Mouse (Mus musculus) erythroblast, adult 5-6 weeks (primary cell): ENCODE measurements around the gene Dpep3. TPM values are rescaled to one million over a fixed set of nuclear protein-coding genes. Genes with fewer than 3 reads are reported as not detected.

Source experiments
- ATAC-seq: replicated peaks from 2 replicates; pipeline ENCODE4 v1.8.0; 2016; ENCODE audit warnings: moderate number of reproducible peaks, mild to moderate bottlenecking, moderate TSS enrichment, inconsistent platforms; ENCODE audit not compliant: poor library complexity, low FRiP score, severe bottlenecking
- total RNA-seq, 2 experiments: library from RNA; stranded (forward) in 1 of 2; stranded (reverse) in 1 of 2; fragments of 150-400 nt in 1 of 2; fragments of 200-764, 138-1000 nt in 1 of 2; gene quantifications; 2 replicates each; pipeline versions ENCODE4 v1.2.3 to v1.2.4; 2015 to 2017; ENCODE audit warnings: low replicate concordance in 2 of 2

Dpep3 gene
- total RNA-seq, 2 experiments from 2014 or later, result not detected

GRCm38 (mm10) chr8:105938306-105938669, 40.9 kb downstream of the Dpep3 start, which contains the start of gene Psmb10:
Gene Psmb10, minus strand, starts transcription at chr8:105938444.
- no peak for ATAC-seq

- ATAC-seq, result peak; percentile 48
These were observed 41.5 kb downstream of the Dpep3 start for GRCm38 (mm10) chr8:105937496-105938305.

GRCm38 (mm10) chr8:105936866-105937475, 42.3 kb downstream of the Dpep3 start:
- peak; percentile 92 for ATAC-seq

- ATAC-seq, result no peak
These were observed 43.2 kb downstream of the Dpep3 start for GRCm38 (mm10) chr8:105935863-105936603.

GRCm38 (mm10) chr8:105935105-105935504, 44.1 kb downstream of the Dpep3 start:
- no peak for ATAC-seq

GRCm38 (mm10) chr8:105933762-105934161, 45.5 kb downstream of the Dpep3 start, which contains the start of gene Ctrl:
Gene Ctrl, minus strand, starts transcription at chr8:105933862.
- ATAC-seq, result no peak

GRCm38 (mm10) chr8:105932525-105932924, 46.7 kb downstream of the Dpep3 start:
- no peak for ATAC-seq

- ATAC-seq, result no peak
These were observed 48.0 kb downstream of the Dpep3 start for GRCm38 (mm10) chr8:105931271-105931670.

- ATAC-seq, result peak; percentile 78
These were observed 48.6 kb downstream of the Dpep3 start for GRCm38 (mm10) chr8:105930602-105931001.

GRCm38 (mm10) chr8:105925123-105925522, 54.1 kb downstream of the Dpep3 start:
- no peak for ATAC-seq

Other genes with a start within 250 kb of the Dpep3 start
- 0.21 and 0.38 TPM in 2 replicates for gene Gfod2, start 220.8 kb downstream of the Dpep3 start, total RNA-seq (2015; ENCODE audit: low replicate concordance)
- gene Gfod2, start 220.8 kb downstream of the Dpep3 start, total RNA-seq (2017; ENCODE audit: low replicate concordance), result 0.51 TPM in 1 of 2 replicates, not detected in the other
- 514 and 565 TPM in 2 replicates for gene Ranbp10, start 152.1 kb downstream of the Dpep3 start, total RNA-seq (2015; ENCODE audit: low replicate concordance)
- gene Ranbp10, start 152.1 kb downstream of the Dpep3 start, total RNA-seq (2017; ENCODE audit: low replicate concordance), result 620 and 633 TPM in 2 replicates
- gene Tsnaxip1, start 151.7 kb downstream of the Dpep3 start, total RNA-seq (2015; ENCODE audit: low replicate concordance), result 1.0 and 1.2 TPM in 2 replicates
- gene Tsnaxip1, start 151.7 kb downstream of the Dpep3 start, total RNA-seq (2017; ENCODE audit: low replicate concordance), result 2.5 and 3.2 TPM in 2 replicates
- 13.1 and 15.9 TPM in 2 replicates for gene Cenpt, start 126.2 kb downstream of the Dpep3 start, total RNA-seq (2015; ENCODE audit: low replicate concordance)
- 9.6 and 11.3 TPM in 2 replicates for gene Cenpt, start 126.2 kb downstream of the Dpep3 start, total RNA-seq (2017; ENCODE audit: low replicate concordance)
- 6.3 and 16.3 TPM in 2 replicates for gene Thap11, start 124.3 kb downstream of the Dpep3 start, total RNA-seq (2015; ENCODE audit: low replicate concordance)
- 7.1 and 8.3 TPM in 2 replicates for gene Thap11, start 124.3 kb downstream of the Dpep3 start, total RNA-seq (2017; ENCODE audit: low replicate concordance)
- 48.1 and 55.3 TPM in 2 replicates for gene Nutf2, start 118.8 kb downstream of the Dpep3 start, total RNA-seq (2015; ENCODE audit: low replicate concordance)
- 5.7 and 8.9 TPM in 2 replicates for gene Nutf2, start 118.8 kb downstream of the Dpep3 start, total RNA-seq (2017; ENCODE audit: low replicate concordance)
- 4.0 and 9.2 TPM in 2 replicates for gene Edc4, start 98.5 kb downstream of the Dpep3 start, total RNA-seq (2015; ENCODE audit: low replicate concordance)
- 12.4 and 17.6 TPM in 2 replicates for gene Edc4, start 98.5 kb downstream of the Dpep3 start, total RNA-seq (2017; ENCODE audit: low replicate concordance)
- gene Nrn1l, start 85.9 kb downstream of the Dpep3 start, total RNA-seq (2015; ENCODE audit: low replicate concordance), result not detected in 2 replicates
- not detected in 2 replicates for gene Nrn1l, start 85.9 kb downstream of the Dpep3 start, total RNA-seq (2017; ENCODE audit: low replicate concordance)
- gene Pskh1, start 79.0 kb downstream of the Dpep3 start, total RNA-seq (2015; ENCODE audit: low replicate concordance), result 6.3 TPM in 2 replicates
- gene Pskh1, start 79.0 kb downstream of the Dpep3 start, total RNA-seq (2017; ENCODE audit: low replicate concordance), result 6.1 and 6.7 TPM in 2 replicates
- not detected in 2 replicates for gene Ctrl, start 45.6 kb downstream of the Dpep3 start, total RNA-seq (2015; ENCODE audit: low replicate concordance)
- gene Ctrl, start 45.6 kb downstream of the Dpep3 start, total RNA-seq (2017; ENCODE audit: low replicate concordance), result not detected in 2 replicates
- gene Psmb10, start 41.0 kb downstream of the Dpep3 start, total RNA-seq (2015; ENCODE audit: low replicate concordance), result 22.9 and 51.4 TPM in 2 replicates
- gene Psmb10, start 41.0 kb downstream of the Dpep3 start, total RNA-seq (2017; ENCODE audit: low replicate concordance), result 7.2 and 13.2 TPM in 2 replicates
- 1.3 TPM in 1 of 2 replicates, not detected in the other for gene Lcat, start 36.0 kb downstream of the Dpep3 start, total RNA-seq (2015; ENCODE audit: low replicate concordance)
- not detected in 2 replicates for gene Lcat, start 36.0 kb downstream of the Dpep3 start, total RNA-seq (2017; ENCODE audit: low replicate concordance)
- gene Slc12a4, start 13.3 kb downstream of the Dpep3 start, total RNA-seq (2015; ENCODE audit: low replicate concordance), result 4.0 and 7.9 TPM in 2 replicates
- gene Slc12a4, start 13.3 kb downstream of the Dpep3 start, total RNA-seq (2017; ENCODE audit: low replicate concordance), result 0.68 and 1.4 TPM in 2 replicates
- 3.7 and 6.3 TPM in 2 replicates for gene Dus2, start 11.9 kb upstream of the Dpep3 start, total RNA-seq (2015; ENCODE audit: low replicate concordance)
- 5.9 and 8.9 TPM in 2 replicates for gene Dus2, start 11.9 kb upstream of the Dpep3 start, total RNA-seq (2017; ENCODE audit: low replicate concordance)
- not detected in 2 replicates for gene Dpep2nb, start 26.5 kb upstream of the Dpep3 start, total RNA-seq (2015; ENCODE audit: low replicate concordance)
- gene Dpep2nb, start 26.5 kb upstream of the Dpep3 start, total RNA-seq (2017; ENCODE audit: low replicate concordance), result not detected in 2 replicates
- 0.77 and 1.3 TPM in 2 replicates for gene Ddx28, start 32.5 kb upstream of the Dpep3 start, total RNA-seq (2015; ENCODE audit: low replicate concordance)
- gene Ddx28, start 32.5 kb upstream of the Dpep3 start, total RNA-seq (2017; ENCODE audit: low replicate concordance), result 1.9 and 6.6 TPM in 2 replicates
- gene Nfatc3, start 79.4 kb upstream of the Dpep3 start, total RNA-seq (2015; ENCODE audit: low replicate concordance), result 52.2 and 56.7 TPM in 2 replicates
- gene Nfatc3, start 79.4 kb upstream of the Dpep3 start, total RNA-seq (2017; ENCODE audit: low replicate concordance), result 24.5 and 32.7 TPM in 2 replicates
- gene Esrp2, start 157.5 kb upstream of the Dpep3 start, total RNA-seq (2015; ENCODE audit: low replicate concordance), result not detected in 2 replicates
- gene Esrp2, start 157.5 kb upstream of the Dpep3 start, total RNA-seq (2017; ENCODE audit: low replicate concordance), result not detected in 2 replicates
- 5.2 and 6.3 TPM in 2 replicates for gene Pla2g15, start 171.0 kb upstream of the Dpep3 start, total RNA-seq (2015; ENCODE audit: low replicate concordance)
- 3.1 and 5.4 TPM in 2 replicates for gene Pla2g15, start 171.0 kb upstream of the Dpep3 start, total RNA-seq (2017; ENCODE audit: low replicate concordance)
- gene Slc7a6, start 189.4 kb upstream of the Dpep3 start, total RNA-seq (2015; ENCODE audit: low replicate concordance), result 2.5 and 3.8 TPM in 2 replicates
- gene Slc7a6, start 189.4 kb upstream of the Dpep3 start, total RNA-seq (2017; ENCODE audit: low replicate concordance), result 2.2 and 2.5 TPM in 2 replicates
- gene Slc7a6os, start 231.5 kb upstream of the Dpep3 start, total RNA-seq (2015; ENCODE audit: low replicate concordance), result 3.3 and 23.6 TPM in 2 replicates
- 14.6 and 19.7 TPM in 2 replicates for gene Slc7a6os, start 231.5 kb upstream of the Dpep3 start, total RNA-seq (2017; ENCODE audit: low replicate concordance)
- 0.77 and 3.1 TPM in 2 replicates for gene Prmt7, start 231.5 kb upstream of the Dpep3 start, total RNA-seq (2015; ENCODE audit: low replicate concordance)
- 3.2 and 7.5 TPM in 2 replicates for gene Prmt7, start 231.5 kb upstream of the Dpep3 start, total RNA-seq (2017; ENCODE audit: low replicate concordance)